Mouse (Mus musculus) embryonic fibroblast, embryonic 13.5 days (primary cell): ENCODE measurements around the gene Pacsin1.

Experiments used
- CTCF ChIP-seq: IDR thresholded peaks from 2 replicates; pipeline ENCODE4 v1.5.1; 2011; ENCODE audit warnings: mild to moderate bottlenecking, control low read depth, low read length, moderate library complexity, borderline replicate concordance; ENCODE audit not compliant: insufficient read depth
- POLR2A ChIP-seq: IDR thresholded peaks from 2 replicates; pipeline ENCODE4 v1.6.1; 2011; ENCODE audit warnings: low read depth, mild to moderate bottlenecking, control low read depth, low read length, moderate library complexity

- TF ChIP-seq POLR2A (no peak), CTCF (no peak)
Observed at GRCm38 (mm10) chr17:27650586-27650985, 4.7 kb upstream of the Pacsin1 start.
